Mouse (Mus musculus): ENCODE data around the gene Maml2.
A peak's percentile ranks its signal among the peaks of the same experiment; 100 is the strongest.
"Not testable (repeated sequence)": the region's sequence is repeated elsewhere in the genome, so short reads cannot be mapped to it uniquely, and the experiment has no call there.

Maml2 gene

DNA sequence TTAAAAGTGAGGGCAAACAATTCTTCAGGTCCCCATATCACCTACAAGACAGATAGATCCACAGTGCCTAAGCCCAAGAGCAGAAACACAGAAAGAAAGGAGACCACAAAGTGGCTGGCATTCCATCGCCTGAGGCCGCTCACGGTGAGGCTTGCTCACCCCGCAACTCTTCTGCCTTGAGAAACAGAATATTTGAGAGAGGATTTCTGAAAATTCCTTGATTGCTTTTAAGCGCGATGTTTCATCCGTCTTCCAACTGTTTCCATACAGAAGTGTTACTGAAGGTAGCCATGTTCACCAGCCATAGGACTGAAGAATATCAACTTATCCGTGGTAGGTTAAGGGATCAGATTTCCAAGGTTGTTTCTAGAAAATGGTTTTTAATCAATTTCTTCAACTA lies 383.4 kb downstream of the Maml2 start:
- DNase-seq (ENCODE audit: low spot score): no peak

DNA sequence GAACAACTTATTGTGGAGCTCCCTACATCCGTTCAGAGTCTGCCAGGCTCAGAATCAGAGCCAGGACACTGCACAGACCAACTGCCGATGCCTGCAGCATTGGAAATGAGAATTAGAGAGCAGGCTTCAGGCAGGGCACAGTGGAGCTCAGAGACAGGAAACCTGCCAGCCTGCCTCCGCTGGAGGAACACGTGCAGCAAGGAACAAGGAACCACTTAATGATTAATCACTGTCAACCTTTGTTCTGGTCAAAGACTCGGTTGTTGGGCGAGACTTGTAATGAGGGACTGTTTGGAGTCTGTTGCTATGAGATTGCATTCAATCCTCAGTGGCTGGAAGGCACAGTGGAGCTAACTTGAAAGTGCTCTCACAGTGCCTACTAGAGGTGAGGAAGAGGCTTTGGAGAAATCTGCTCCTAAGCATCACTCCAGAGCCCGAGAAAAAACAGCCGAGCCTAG lies 383.9 kb downstream of the Maml2 start:
- DNase-seq (ENCODE audit: low spot score): peak; percentile 86

DNA sequence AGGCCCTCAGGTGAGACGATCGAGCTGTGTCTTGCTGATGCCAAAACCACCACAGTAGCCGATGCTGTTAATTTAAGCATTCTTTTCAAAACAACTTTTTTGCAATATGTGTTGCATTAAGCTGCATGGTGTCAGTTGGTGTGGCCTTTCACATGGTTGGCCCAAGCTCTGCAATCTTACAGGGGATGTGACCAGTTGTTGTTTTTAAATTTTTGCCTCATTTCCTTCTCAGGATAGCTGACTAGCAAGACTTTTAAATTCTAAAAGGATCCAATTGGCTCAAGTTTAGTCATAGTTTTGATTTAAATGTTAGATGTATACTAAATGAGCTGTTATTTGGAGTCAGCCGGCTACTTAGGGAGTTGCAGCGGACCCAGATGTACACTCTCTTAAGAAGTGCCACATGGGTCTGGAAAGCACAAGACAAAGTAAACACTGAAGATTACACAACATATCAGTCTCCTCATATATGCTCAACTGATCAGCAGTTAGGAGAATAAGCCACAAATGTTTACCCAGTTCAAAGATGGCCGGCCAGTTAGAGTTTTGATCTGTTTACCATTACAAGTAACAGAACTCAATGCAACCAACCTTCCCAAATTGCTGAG lies 386.7 kb downstream of the Maml2 start:
- no peak for DNase-seq (ENCODE audit: low spot score)

DNA sequence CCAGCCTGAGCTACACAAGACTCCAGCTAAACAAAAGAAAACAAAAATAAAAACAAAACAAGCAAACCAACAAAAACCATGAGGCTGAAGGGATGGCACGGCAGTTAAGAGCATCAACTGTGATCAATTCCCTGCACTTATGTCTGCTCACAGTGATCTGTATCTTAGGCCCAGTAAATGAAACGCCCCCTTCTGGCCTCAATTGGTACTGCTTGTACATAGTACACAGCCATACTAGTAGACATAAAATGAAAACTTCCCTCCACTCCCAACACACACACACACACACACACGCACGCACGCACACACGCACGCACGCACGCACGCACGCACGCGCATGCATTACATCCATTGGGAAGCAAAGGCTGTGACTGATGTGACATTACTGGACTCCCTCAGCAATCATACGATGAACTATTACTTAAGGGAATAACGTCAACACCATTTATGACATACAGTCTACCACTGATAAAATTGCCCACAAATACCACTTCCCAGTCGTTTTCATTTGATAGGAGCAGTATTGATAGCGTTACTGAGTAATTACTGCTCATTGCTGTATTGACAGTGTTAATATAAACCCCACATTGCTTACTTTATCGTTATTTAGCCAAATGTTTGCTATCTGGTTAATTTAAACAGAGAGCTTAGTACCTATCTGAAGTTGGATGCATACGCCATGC lies 389.4 kb downstream of the Maml2 start:
- no peak for DNase-seq (ENCODE audit: low spot score)

DNA sequence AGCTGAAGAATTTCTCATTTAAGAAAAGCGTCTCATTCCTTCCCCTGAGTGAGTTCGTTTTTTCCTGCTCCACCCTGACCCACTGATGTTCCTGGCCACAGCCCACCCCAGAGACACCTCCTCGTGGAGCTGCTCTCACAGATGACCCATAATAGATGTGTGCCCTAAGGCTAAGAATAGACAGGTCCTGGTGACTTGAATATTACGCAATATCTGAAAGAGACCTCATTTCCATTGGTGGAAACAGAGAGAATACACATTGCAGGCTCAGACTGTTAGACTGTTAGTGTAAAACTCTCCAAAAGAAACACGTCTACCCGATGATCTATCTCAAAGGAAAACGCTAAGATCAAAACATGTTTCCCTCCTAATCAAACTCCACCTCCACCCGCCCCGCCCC lies 391.2 kb downstream of the Maml2 start:
- no peak for DNase-seq (ENCODE audit: low spot score)

DNA sequence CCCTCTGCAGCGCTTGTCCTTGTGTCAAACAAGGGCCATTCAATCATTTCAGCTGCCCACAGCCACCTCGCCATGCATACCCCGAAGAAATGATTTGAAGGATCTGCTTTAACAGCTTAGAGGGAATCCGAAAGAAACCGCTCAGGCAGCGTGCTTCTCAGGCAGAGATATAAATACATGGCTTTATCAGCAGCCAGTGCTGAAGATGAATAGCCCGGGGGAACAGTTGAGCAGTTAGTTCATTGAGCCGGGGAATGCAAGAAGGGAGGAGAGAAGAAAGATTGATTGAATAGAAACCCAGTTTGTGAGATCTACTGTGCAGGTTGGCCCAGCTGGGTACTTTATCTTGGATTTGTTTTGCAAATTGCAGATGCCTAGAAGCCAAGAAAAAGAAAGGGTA lies 392.6 kb downstream of the Maml2 start:
- no peak for DNase-seq (ENCODE audit: low spot score)

DNA sequence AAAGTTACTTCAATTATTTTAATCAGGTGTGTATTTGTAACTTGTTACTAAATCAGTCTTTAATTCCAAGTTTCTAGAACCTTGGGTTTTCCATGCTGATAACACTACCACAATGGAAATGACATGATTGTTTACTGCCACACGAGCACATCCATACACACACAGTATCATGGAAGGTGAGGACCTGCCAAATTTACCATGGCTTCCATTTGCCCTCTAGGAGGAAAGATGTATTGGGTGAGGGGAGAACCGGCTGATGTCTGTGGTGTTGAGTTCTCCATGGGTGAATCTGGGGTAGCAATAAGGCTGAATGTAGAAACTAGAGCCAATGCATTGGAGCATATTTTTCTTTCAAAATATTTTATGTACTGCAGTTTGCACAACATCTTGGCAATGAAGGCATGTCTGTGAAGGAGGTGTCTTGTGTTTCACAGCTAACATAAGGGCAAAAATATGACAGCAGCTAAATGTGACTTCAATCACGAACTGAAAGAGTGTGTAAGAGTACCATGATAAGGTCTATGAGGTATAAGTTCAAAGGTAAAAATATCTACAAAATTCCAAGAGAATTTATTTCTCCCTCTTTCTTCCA lies 396.0 kb downstream of the Maml2 start:
- no peak for DNase-seq (ENCODE audit: low spot score)

DNA sequence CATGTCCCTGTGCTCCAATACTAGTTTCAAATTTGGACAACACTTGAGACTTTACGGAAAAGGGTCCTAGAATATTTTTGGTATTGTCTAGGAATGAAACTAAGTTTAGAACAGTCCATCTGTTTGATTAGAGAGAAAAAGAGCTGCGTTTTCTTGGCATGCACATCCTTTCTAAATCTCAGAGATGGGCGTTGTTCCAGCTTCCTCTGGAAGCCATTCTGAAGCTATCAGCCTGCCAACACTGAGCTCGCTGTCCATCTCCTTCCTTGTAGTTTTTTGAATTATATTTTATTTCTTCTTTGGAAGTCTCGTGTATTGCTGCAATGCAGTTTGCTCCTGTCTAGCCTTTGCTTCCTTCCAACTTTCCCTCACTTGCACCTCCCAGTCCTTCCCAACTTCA lies 396.5 kb downstream of the Maml2 start:
- DNase-seq (ENCODE audit: low spot score): no peak

DNA sequence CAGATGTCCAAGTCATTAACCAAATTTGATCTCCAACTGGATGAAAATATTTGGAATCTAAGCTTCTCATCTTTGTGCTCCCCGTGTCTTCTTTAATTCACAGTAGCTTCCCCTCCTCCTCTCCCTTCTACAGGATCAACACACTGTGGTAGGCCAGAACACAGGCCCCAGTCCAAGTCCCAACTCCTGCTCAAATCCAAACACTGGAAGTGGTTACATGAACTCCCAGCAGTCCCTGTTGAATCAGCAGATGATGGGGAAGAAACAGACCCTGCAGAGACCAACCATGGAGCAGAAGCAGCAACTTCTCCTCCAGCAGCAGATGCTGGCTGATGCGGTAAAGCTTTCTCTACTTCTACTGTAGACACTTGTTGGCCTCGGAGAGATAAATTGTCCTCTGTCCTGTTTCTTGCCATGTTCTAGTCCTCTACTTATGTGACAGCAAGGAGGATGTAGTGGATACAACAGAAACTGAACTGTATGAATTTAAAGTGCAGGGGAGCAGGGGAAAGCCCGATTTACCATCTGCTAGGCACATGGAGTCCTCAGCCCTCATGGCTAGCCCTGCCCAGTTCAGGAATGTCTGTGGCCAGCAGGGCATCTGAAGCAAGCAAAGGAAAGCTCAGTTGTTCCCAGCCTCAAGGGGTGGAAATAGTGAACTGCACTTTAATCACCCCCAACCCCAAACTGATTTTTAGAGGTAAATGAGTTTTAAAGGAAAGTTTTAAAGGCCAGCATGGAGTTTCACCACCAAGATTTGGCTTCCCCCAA lies 399.5 kb downstream of the Maml2 start:
- DNase-seq (ENCODE audit: low spot score): peak; percentile 49

DNA sequence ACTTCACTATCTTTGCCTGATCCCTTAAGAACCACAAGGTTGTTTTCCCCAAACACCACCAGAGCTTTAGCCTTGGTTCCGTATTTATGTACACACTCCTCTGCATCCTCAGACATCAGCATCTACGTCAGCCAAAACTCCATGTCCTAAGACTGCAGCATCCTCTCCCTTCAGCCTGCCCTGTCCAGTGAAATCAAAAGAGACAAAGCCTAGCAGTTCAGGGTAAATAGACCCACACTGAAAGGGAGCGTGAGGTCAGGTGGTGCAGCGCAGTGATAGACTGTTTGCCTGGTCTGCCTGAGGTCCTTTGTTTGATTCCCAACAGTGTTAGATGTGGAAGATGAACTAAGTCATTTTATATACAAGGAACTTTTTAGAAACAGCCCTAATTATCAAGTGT lies 400.1 kb downstream of the Maml2 start:
- peak; percentile 18 for DNase-seq (ENCODE audit: low spot score)

DNA sequence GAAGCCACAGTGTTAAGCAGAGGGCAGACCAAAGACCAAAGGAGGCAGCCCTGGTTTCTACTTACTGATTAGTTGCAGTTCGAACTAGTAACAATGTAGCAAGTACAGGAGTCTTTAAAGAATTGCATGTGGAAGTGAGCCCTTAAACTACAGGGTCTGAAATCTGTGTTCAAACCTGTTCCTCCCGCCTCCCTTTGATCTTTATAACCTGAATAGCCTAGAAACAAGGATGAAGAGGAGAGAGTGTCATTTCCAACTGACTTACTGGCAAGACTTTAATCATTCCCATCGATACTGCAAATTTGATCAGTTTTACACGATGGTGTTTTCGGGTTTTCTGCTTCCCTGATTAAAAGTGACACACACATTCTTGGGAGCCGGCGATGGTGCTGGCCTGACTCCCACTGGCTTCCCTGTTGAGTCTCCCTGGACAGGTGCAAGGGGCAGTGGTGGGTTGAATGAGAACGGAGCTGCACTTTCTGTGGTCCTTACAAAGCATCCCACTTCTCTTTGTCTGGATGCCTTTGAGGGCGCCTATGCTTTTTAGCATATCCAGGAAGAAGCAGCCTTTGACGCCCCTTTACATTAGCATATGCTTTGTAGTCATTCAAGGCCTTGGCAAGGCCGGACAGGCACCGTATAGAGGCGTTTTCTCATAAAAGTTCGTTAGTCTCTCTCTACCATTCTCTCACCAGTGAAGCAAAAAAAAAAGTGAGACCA lies 401.5 kb downstream of the Maml2 start:
- DNase-seq (ENCODE audit: low spot score): peak; percentile 54

DNA sequence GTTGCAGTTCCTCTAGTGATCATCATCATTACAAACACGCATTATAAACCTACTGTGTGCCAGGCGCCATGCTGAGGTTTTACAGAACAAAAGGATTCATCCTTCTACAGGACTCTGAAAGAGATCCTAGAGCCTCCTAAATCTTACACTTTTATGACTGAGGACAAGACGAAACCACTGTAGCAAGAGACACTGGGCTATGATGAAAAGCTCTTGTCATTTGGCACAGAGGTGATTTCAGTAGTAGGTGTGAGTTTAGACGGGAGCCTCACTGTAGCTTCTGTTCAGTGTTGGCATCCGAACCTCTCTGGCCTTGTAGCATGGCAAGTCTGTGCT lies 402.0 kb downstream of the Maml2 start:
- DNase-seq (ENCODE audit: low spot score): no peak

DNA sequence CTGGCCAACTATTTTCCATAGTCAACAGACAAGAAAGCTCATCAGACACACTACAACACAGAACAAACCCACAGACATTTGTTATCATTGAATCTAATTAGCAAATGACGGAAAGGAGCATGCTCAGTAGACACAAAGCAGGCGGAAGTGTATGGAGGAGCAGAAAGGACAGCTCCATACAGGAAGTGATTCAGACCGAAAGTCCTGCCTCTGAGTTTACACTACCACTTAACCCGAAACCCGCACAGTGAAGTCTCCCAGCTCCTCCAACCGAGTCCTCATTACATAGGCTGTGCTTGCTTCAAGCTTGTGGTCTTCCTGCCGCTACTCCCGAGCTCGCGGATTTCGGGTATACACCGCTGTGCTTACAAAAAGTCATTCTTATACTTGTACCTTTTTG lies 404.0 kb downstream of the Maml2 start:
- DNase-seq (ENCODE audit: low spot score): no peak

DNA sequence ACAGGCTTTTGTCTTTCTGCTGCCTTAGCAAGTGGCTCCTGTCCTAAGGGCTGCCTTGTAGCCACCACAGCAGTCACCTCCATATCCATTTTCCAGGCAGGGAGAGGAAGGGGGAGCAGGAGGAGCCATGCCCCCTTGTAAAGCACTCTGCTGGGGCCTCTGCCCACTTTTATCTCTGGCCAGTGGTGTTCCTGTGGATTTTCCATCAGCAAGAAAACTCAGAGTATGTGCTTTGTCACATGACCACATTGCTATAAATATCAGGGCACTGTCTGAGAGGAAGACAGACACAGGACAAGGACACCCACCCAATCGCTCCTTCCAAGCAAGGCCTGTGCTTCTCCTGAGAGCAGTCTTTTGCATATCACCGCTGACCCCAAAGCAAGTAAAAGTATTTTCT lies 405.3 kb downstream of the Maml2 start:
- DNase-seq (ENCODE audit: low spot score): no peak

DNA sequence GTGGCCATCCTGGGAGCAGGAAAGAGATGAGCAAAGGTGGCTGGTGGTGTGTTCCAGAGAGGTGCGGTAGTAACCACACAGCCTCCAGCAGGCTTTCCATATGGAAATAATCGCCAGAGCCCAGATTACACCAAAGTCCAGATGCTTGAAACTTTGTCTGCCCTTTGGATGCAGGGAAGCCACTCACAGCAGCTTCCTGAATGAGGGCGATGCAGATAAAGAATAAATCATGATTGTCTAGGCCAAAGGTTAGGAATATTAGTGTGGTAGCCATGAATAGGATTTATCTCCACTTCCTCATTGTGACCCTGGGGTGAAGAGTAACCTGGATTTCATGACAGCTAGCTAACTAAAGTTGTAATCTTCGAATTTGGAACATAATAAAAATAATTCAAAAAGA lies 407.2 kb downstream of the Maml2 start:
- DNase-seq (ENCODE audit: low spot score): no peak

DNA sequence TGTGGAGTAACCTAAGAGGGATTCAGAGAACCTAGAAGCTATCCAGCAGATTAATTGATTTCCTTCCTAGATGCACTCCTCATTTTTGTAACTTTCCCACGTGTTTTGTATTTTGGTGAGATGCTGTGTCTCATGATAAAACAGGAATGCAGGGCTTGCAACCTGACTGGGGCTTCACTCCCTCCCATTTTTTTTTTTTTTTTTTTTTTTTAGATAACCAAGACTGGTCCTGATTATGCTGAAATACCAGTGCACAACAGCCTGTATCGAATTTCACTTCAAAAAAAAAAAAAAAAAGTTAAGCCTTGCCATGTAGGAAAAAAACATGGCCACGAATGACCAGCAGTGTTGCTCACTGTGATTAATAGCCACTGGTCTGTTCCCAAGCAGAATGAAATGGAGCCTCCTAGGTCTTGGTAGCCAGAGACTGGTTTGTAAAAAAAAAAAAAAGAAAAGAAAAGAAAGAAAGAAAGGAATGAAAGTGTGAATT lies 409.4 kb downstream of the Maml2 start:
- no peak for DNase-seq (ENCODE audit: low spot score)

DNA sequence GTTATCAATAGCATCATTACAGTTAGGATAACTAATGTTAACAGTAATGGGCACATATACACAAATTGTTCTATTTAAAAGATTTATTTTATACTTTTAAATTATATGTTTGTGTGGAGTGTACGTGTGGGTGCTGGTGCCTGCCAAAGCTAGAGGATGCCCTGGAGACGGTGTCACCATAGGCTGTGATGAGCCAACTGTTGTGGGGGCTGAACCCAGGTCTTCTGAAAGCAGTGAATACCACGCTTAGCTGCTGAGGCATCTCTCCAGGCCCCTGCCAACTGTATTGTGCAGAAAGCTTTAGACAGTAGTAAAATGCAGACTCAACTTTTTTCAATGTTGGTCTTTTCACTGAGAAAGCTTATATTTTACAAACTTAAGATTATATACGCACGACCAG lies 411.7 kb downstream of the Maml2 start:
- DNase-seq (ENCODE audit: low spot score): no peak

DNA sequence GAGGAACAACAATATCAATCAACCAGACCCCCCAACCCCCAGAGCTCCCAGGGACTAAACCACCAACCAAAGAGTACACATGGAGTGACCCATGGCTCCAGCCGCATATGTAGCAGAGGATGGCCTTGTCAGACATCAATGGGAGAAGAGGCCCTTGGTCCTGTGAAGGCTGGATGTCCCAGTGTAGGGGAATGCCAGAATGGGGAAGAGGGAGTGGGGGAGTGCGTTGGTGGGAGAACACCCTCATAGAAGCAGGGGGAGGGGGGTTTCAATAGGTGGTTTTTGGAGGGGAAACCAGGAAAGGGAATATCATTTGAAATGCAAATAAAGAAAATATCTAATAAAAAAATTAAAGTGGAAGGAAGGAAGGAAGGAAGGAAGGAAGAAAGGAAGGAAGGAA lies 418.1 kb downstream of the Maml2 start:
- not testable (repeated sequence) for DNase-seq (ENCODE audit: low spot score)

DNA sequence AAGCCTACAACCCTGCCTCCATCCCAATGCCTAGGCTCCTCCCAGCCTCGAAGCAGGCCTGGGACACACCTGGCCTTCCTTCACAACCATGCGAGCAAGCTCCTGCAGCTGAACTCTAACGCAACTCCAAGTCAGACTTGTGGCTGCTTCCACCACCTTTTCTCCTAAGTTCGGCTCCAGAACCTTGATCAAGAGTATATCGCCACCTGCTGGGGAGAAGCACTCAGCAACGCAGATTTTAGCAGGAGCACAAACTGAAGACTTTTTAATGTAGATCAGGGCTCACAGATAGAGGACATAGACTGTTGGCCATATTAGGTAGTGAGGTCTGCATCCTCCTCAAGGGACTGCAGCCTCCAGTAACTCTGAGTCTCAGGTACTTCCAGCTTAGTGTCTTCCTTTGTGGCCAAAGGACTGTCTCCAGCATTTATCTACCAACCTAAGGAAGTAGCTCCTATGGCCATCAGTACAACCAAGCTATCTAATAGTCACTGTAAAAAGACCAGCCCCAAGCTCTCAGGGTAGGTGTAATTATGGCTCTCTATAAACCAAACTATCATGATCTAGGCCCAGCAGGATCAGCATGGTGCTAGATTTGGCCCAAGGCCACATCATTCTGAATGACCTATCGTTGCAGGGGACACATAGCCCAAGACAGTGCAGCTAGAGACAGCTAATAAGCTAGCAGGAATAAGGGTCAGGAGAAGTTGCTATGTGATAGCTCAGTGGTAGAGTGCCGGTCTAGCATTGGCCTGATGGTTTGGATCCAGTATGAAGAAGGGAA lies 418.8 kb downstream of the Maml2 start:
- DNase-seq (ENCODE audit: low spot score): peak; percentile 86

DNA sequence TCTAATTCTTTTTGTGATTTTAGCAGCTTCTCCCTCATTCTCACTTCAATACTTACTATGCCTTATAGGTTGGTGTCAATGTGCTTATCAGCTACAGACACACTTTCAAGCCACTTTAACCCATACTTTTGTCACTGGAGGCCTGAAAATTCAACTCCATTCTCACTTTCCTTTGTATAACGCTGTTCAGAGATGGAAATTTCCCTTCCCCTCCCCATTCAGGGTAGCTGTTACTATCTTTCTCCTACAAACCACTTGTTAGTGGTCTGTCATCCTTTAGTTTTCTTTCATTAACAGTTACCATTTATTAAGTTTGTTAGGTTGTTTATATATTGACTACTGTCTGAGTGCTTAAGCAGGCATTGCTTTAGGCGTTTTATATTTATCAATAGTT lies 450.6 kb downstream of the Maml2 start, which contains the start of gene Mtmr2:
TSS of gene Mtmr2 (plus strand) at position 7 of the 394 bp plus-strand sequence.
- DNase-seq (ENCODE audit: low spot score): no peak

Data from embryo, embryonic 10 days (tissue).